Mouse (Mus musculus): ENCODE results near the gene Mxi1.

The Mxi1 gene

GRCm38 (mm10) chr19:53310348-53310747, at the start of gene Mxi1:
Gene Mxi1, plus strand, starts transcription at chr19:53310518.
- DNase-seq = peak; percentile 90

DNA sequence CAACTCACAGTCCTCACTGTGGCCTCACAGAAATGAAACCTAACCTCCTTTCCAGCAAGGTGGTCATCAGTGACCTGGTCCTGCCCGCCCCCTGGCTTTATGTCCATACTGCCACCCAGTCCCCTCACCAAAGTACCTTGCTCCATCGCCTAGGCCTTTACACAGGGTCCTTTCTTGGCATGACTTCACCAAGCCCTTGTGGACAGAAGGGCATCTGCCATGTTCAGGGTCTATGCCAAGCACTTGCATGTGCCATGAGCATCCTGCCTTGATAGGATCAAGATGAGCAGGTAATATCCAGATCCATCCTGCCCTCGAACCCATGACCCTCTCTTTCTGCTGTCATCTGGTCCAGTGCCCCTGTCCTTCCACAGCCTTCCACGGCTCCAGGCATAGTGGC, 49.5 kb upstream of the Mxi1 start:
- DNase-seq = no peak

GRCm38 (mm10) chr19:53262061-53262460, 48.3 kb upstream of the Mxi1 start:
- no peak for DNase-seq

- no peak for DNase-seq
These were observed 46.2 kb upstream of the Mxi1 start for GRCm38 (mm10) chr19:53263859-53264733.

DNA sequence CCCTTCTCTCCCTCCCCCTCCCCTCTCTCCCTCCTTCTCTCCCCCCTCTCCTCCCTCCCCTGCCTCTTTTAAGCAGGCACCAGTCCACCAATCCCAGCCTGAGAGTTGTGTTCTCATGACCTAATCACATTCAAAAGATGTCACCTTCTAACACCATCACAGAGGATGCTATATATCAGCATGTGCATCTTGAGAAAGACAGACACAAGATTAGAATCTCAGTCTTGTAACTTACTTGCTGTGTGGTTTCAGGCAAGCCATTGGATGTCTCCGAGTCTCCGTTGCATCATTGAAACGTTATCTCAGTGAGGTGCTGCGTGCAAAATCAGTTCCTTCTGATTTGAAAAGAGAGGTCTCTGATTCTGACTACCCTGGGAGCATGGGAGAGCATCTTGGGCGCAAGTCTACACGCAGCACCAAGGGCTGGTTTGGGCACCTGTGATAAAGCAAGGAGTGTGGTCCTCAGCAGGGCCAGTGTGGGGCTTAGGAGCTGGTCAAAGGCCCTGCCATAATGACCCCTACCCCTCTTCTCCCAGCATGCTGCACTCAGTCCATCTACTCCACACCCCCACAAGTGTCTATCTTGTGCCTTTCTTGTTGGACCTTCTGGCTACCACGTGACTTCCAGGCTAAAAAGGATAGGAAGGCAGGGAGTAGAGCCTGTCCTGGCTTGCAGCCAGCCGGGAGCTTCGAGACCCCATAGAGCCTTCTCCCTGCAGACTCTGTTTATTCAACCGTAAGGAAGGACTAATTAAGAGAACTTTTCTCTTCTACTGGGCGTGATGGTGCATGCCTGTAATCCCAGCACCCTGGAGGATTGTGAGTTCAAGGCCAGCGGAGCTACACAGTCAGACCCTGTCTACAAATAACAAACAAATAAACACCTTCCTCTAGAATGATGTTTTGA, 45.2 kb upstream of the Mxi1 start:
- DNase-seq = no peak

- no peak for DNase-seq
These were observed 43.0 kb upstream of the Mxi1 start for GRCm38 (mm10) chr19:53267305-53267704.

DNA sequence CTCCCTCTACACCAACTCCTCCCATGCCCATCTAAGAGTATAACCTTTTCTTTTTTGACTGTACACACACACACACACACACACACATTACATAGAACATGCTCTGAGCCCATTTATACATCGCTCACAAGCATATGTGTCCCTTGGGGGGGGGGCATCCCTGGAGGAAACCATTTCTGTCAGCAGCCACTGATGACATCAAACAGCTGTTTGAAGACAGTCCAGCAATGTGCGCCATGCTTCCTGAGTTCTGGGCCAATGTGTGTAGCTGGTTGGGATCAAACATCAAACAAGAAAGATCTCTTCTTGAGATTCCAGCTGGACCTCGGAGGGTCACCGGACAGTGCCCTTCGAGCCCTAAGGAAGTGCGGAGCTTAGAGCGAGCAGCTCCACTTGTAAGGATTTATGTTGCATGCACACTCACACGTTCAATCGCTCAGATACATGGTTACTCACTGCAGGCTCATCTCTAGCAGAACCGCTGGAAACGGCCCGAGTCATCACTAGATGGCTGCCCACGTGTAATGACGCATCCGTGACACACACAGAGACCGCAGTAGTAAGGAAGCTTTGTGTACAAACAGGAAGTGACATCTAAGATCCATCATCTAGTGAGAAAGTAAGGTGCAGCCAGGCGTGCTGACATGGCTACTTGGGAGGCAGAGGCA, 37.1 kb upstream of the Mxi1 start:
- no peak for DNase-seq

GRCm38 (mm10) chr19:53273781-53274428, 36.4 kb upstream of the Mxi1 start:
- no peak for DNase-seq

DNA sequence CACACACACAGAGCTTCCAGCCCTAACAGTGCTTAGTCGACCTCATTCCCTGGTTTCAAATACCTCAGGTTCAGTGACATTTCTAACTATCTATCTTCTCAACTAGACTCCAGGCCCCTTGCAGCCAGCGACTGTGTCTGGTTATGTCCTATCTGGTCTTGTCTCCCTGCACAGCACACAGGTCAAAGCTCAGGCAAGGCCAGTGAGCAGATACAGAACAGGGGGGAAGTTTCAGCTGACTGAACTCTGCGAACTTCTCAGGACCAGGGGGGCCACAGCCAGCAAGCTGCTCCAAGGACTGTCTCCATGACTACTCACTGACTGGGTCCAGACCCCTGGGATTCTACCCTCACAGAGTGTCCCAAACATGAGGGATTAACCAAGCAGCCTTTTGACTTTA, 35.1 kb upstream of the Mxi1 start:
- no peak for DNase-seq

DNA sequence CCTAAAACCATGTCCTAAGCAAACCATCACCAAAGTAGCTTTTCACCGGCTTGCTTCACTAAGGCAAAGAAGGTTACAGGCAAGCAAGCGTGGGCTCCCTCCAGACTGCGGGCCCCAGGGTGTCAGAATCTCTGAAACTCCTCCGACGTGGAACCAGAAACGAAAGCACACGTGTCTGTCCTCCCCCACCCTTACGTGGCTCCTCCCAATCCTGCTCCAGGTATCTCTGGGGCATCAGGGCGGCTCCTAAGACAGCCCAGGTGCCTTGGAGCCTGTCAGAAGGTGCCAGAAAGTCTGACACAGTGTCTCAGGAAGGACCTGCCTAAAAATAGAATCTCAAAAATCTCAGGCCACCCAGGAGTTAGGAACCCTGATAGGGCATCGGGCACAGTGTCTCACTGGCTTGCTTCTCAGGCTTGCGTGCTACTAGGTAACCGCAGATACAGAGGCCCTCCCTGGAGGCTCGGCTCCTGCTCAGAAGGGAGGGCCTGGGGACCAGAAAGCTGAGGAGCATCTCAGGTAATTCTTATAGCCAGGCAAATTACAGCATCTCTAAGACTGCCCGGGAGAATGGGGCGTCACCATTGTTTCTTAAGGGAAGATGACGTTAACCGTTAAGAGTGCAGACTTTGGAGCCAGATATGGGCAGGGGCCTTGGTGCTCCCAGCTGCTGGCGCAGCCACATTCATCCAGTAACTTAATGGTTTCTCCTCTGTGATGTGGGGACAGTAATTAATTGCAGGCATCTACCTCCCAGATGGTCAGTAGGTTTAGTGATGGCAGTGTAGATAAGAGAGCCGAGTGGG, 33.2 kb upstream of the Mxi1 start:
- no peak for DNase-seq

DNA sequence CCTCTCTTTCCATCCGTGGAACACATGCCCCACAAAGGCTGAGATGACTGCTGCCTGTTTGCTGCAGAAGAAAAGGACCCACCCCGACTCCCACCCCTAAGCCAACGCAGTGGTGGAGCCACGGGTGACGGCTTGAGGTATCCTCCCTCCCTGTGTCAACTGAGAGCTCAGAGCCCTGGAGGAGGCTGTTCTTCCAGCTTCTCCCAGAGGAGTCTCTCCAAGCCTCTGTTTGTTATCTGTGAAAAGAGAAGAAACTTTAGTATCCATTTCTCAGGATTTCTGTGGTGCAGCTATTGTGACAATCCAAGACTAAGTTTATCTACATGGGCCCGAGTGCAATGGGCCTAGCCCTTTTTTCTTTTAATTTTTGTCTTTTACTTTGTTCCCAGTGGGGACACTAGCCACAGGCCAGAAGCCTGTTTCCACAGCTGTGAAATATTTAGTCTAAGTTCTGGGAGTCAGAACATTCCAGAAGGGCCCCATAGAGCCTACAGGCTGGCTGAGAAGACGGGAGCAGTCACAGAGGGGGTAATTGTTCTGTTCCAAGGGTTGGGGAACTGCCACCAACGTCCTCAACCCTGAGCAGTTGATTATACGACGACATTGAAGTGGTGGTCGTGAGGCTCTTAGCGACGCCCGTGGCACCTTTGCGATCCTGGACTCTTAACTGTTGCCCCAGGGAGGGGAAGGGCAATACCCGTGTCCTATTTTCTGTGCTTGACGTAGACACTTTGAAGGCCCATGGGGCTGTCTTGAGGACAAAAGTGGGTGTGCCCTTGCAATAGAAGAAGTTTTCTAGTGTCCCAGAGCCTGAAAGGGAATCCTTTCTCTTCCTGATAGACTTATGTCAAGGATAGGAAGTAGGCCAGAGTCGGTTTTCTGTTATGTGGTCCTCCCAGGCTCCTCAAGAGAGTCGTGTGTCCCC, 31.6 kb upstream of the Mxi1 start:
- DNase-seq = no peak

DNA sequence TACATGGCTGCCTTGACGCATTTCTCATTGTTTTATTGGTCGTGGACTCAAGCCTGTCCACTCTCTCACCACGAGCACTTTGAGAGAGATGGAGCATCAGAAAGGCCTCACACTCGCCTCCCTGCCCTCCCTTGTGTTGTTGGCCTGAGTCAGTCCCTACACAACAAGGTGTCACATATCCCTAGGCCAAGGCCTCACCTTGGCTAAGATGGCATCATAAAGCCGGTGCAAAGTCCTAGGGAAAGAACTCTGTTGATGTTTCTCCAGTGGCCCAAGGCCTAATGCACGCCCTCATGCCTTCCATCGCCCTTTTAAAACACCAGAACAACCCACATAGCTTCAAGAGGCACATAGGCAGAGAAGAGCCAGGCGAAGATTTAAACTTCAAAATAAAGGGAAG, 30.1 kb upstream of the Mxi1 start:
- no peak for DNase-seq

DNA sequence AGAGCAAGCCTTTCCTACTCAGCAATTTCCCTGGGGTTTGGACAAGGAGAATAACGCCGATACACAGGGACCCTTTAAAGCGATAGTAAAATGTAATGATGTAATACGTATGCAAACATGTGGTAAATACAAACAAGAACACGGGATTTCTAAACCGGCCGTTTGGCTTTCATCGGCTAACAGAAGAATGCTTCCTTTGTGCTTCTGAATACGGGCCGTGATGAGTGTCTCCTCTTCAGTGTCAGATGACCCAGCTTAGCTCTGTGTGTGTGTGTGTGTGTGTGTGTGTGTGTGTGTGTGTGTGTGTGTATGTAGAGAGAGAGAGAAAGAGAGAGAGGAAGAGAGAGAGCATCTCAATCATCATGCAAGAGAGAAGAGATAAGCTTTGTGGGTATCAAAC, 27.7 kb upstream of the Mxi1 start:
- DNase-seq = no peak

GRCm38 (mm10) chr19:53283742-53284141, 26.6 kb upstream of the Mxi1 start:
- DNase-seq = no peak

DNA sequence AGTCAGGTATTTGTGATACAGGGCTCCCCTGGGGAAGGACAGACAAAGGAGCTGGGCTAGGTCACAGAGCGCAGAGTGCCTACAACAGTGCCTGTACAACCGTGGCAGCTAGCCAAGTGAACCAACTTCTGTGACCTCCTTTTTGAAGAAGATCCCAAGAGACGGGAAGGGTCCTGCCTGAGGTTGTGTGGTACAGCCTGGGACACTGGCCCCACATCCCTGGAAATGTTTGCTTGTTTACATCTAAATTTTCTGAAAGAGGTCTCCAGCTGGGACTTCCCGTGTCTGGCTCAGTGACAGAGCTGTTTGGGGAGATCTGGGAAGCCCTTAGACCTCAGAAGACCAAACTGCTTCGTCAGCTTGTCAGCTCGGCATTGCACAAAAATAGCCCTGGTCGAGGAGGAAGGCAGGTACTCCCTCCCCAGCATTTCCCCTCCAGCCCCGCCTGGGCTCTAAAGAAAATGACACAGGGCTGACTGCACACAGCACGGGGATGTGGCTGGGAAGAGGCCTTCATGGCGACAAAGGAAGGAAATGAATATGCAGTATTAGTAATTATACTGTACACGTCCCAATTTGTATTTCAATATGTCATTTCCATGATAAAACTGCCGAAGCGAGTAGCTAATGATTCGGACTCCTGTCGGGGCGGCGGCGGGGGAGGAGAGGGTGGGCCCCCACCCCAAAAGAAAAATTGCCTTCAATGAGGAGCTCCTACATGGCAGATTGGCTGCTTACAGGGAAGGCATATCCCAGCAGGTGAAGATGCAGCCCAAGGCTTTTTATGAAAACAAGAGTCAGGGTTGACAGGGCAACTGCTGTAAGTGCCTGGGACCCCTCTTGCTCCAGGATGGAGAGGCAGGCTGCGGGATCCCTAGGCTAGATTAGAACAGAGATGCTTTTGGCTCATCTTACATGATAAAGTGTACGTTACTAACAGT, 25.8 kb upstream of the Mxi1 start:
- DNase-seq = peak; percentile 33

- no peak for DNase-seq
These were observed 13.7 kb upstream of the Mxi1 start for GRCm38 (mm10) chr19:53296331-53297254.

GRCm38 (mm10) chr19:53299156-53299828, 11.0 kb upstream of the Mxi1 start:
- no peak for DNase-seq

DNA sequence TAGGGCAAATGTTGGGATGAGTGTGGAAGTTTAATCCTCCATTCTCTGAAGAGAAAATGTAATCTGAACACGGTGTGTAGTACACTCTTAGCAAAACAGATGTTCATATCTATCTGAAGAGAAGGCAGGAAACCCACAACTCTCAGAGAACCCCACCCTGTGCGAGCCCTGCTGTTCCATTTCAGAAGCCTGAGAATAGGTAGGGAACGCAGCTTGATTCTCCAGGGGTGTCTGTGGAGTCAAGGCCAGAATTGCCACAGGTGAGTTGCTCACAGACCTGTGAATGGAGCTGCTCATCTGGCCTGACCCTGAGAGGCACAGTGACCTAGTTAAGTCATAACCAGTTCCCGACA, 10.5 kb upstream of the Mxi1 start:
- DNase-seq = no peak
